Mouse (Mus musculus): ENCODE results near the gene Usp54.

GRCm38 (mm10) chr14:20595781-20596180, 45.1 kb downstream of the Usp54 start:
- no peak for TF ChIP-seq CTCF (IDR thresholded peaks at IDR 0.05; ENCODE audit: low read depth, low read length)
- TF ChIP-seq GATA1 (IDR thresholded peaks at IDR 0.05; ENCODE audit: borderline replicate concordance, low read length), result no peak
- no peak for TF ChIP-seq POLR2AphosphoS5 (IDR thresholded peaks at IDR 0.05; ENCODE audit: insufficient replicate concordance, low read depth, low read length)

Data from G1E (cell line).